Mouse (Mus musculus) stomach, embryonic 14.5 days (tissue): ENCODE measurements around the gene Adam22. TPM values are rescaled to one million over a fixed set of nuclear protein-coding genes. Genes with fewer than 3 reads are reported as not detected.

Experiments used
- ATAC-seq: fragments of 200-750 bp; cut with Nextera tagmentation; 2 replicates; pipeline ENCODE4 v1.8.0; 2017; ENCODE audit warnings: low read depth, moderate TSS enrichment; ENCODE audit not compliant: insufficient number of reproducible peaks, insufficient read depth, low FRiP score
- H3K27ac ChIP-seq: fragments of 300-500 bp; sonication (generic); 2 replicates; pipeline ENCODE4 v1.5.1; 2014; ENCODE audit warnings: mild to moderate bottlenecking, low read length, moderate library complexity, mixed read lengths
- H3K27me3 ChIP-seq: fragments of 300-500 bp; sonication (generic); 2 replicates; pipeline ENCODE4 v1.6.1; 2014; ENCODE audit warnings: low read length, control low read depth, mixed read lengths; ENCODE audit not compliant: control insufficient read depth, insufficient read depth
- H3K36me3 ChIP-seq: fragments of 300-500 bp; sonication (generic); 2 replicates; pipeline ENCODE4 v1.6.1; 2014; ENCODE audit warnings: mild to moderate bottlenecking, control low read depth, low read length, moderate library complexity, mixed read lengths; ENCODE audit not compliant: control insufficient read depth, insufficient read depth
- H3K4me1 ChIP-seq: fragments of 300-500 bp; sonication (generic); 2 replicates; pipeline ENCODE4 v1.6.1; 2014; ENCODE audit warnings: low read length, control low read depth, mixed read lengths; ENCODE audit not compliant: control insufficient read depth, insufficient read depth
- H3K4me2 ChIP-seq: fragments of 300-500 bp; sonication (generic); replicated peaks from 2 replicates; pipeline ENCODE4 v1.6.1; 2014; ENCODE audit warnings: low read depth, low read length, control low read depth
- H3K4me3 ChIP-seq: fragments of 300-500 bp; sonication (generic); 2 replicates; pipeline ENCODE4 v1.5.1; 2014; ENCODE audit warnings: low read depth, low read length, control low read depth
- H3K9ac ChIP-seq: fragments of 300-500 bp; sonication (generic); replicated peaks from 2 replicates; pipeline ENCODE4 v1.6.1; 2014; ENCODE audit warnings: low read depth, mild to moderate bottlenecking, control low read depth, low read length, moderate library complexity, mixed read lengths
- H3K9me3 ChIP-seq: fragments of 300-500 bp; sonication (generic); 2 replicates; pipeline ENCODE4 v1.6.1; 2016; ENCODE audit warnings: low read depth, low read length, control low read depth; ENCODE audit not compliant: control insufficient read depth
- WGBS: fragments of 180-500 bp; shearing (Covaris S2); extraction: QIAGEN DNeasy Blood & Tissue Kit; methylation state at CpG from one replicate; pipeline ENCODE4 v1.1.7; 2014; 5-methylcytosine and 5-hydroxymethylcytosine counted together
- polyA plus RNA-seq: library from polyadenylated mRNA; unstranded; fragments of >200 nt; fragmentation: Nextera tagmentation; extraction: Ambion mirVana; gene quantifications from 2 replicates; pipeline ENCODE4 v1.2.1, GENCODE M21; 2014

Adam22 gene
- polyA plus RNA-seq, 1 experiment from 2014 or later: 13.4 TPM

DNA sequence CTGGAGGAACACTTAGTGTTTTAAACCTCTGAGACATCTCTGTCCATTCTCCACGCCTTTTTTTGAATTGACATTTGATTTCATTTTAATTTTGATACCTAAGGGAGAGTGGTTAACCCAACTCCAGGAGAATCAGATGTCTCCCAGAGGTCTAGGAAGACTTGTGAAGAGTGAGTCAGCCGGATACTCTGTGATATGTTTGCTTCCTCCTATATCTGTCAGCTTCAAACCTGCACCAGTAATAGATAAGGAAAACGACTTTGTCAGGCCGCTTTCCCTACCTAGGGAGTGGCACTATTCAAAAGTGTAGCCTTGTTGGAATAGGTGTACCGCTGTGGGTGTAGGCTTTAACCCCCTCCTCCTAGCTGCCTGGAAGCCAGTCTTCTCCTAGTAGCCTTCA is 821 bp upstream of the Adam22 start:
- no peak overlapping the region for H3K9ac ChIP-seq
- no peaks in the 10 kb centered on the region for H3K9me3 ChIP-seq
- no peaks in the 10 kb centered on the region for H3K27me3 ChIP-seq
- no peak overlapping the region for H3K4me3 ChIP-seq
- 72% methylated on average over 5 of the region's 5 CpGs for WGBS
- H3K27ac ChIP-seq: no peak overlapping the region
- no peak for ATAC-seq
- H3K4me1 ChIP-seq: no peaks in the 10 kb centered on the region; the same call in 1 of the 2 replicates
- H3K4me2 ChIP-seq: no peak overlapping the region
- no peaks in the 10 kb centered on the region for H3K36me3 ChIP-seq

DNA sequence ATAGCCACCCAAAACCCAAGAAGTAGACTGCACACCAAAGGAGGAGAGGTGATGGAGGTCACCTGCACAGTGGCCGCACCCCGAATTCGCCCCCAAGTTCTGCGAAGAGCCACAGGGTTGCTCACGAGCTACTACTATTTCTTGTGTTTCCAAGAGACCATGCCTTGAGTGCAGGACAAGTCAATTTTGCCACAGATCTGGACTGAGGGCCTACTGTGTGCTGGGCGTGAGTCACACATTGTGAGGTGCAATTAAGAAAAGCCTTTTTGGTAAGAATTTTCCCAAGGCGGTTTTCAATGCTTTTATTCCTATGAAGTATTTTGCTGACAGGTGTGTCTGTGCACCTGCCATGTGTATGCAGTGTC is 350 bp upstream of the Adam22 start:
- H3K9me3 ChIP-seq: no peaks in the 10 kb centered on the region
- H3K9ac ChIP-seq: no peak overlapping the region
- 0 out of 2 replicates have a peak, but pooled peaks have one; percentile 5 for ATAC-seq
- H3K36me3 ChIP-seq: no peaks in the 10 kb centered on the region
- no peaks in the 10 kb centered on the region for H3K27me3 ChIP-seq
- no peak overlapping the region for H3K27ac ChIP-seq
- peak overlapping the region; percentile 92 for H3K4me2 ChIP-seq
- no peaks in the 10 kb centered on the region; the same call in 1 of the 2 replicates for H3K4me1 ChIP-seq
- H3K4me3 ChIP-seq: peak overlapping the region; percentile 65
- 43% methylated on average over 7 of the region's 7 CpGs for WGBS

DNA sequence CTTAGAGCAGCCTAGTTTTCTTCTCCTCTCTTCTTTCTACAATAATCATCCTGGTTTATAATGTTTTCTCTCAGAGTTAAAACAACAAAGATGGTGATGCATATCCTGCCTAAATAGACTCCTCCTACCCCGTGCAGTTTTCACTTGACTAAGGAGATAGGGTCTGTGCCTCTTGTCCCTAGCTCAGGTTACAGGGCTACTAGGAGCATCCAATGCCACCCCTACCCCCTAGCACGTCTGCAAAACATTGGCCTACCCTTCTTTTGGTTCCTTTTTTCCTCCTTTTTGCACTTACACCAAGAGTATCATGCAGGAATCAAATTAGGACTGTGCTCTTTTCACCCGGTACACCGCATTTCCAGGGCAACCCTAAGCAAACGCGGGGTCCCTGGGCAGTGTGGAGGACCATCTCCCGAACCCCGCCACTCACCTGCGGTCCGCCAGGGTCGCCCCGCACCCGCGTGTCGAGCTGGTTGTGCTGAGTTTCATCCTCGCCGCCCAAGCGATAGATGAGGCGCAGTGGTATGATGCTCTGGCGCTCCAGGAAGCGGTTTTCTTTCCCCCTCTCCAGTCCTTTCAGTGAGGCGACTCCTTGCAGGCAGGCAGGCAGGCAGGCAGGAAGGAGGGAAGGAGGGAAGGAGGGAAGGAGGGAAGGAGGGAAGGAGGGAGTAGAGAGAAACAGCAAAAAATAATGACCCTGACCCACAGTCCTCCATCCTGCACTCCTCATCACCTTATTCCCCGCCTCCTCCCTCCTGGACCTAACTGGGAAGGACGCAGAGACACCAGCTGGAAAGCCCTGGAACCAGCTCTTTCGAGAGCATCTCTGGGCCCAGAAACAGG is 968 bp downstream of the Adam22 start:
- ATAC-seq: peak; percentile 5; the same call in 1 of the 2 replicates
- Histone ChIP-seq H3K4me1 (no peaks in the 10 kb centered on the region; the same call in 1 of the 2 replicates), H3K4me2 (peak overlapping the region; percentile 92), H3K36me3 (no peaks in the 10 kb centered on the region), H3K27ac (no peak overlapping the region), H3K27me3 (no peaks in the 10 kb centered on the region), H3K9ac (peak overlapping the region; percentile 57; the same call in 1 of the 2 replicates), H3K4me3 (peak overlapping the region; percentile 65), H3K9me3 (no peaks in the 10 kb centered on the region)
- 3% methylated on average over 25 of the region's 25 CpGs for WGBS

DNA sequence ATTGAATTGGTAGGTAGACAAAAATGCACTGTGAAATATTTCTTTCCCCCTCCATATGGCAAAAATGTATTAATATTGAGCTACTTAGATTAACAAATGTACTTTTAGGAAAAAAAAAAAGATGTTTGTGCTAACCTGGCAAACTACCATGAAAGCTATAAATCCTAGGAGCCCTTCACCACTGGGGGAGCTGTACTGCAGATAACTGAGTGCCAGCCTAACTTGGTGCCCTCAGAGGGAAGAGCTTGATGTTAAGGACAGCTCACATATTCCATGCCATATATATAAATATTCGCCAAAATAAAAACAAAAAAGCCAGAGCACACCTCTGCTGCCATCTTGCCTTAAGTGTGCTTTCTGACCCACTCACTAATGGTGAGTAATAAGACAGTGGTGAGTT is 5.6 kb downstream of the Adam22 start:
- no peak for ATAC-seq
- Histone ChIP-seq H3K4me1 (no peaks in the 10 kb centered on the region; the same call in 1 of the 2 replicates), H3K27ac (no peak overlapping the region), H3K36me3 (no peaks in the 10 kb centered on the region), H3K9me3 (no peaks in the 10 kb centered on the region), H3K4me3 (no peak overlapping the region), H3K4me2 (no peak overlapping the region), H3K9ac (no peak overlapping the region), H3K27me3 (no peaks in the 10 kb centered on the region)
- WGBS: 49% methylated on average over 1 of the region's 1 CpGs

DNA sequence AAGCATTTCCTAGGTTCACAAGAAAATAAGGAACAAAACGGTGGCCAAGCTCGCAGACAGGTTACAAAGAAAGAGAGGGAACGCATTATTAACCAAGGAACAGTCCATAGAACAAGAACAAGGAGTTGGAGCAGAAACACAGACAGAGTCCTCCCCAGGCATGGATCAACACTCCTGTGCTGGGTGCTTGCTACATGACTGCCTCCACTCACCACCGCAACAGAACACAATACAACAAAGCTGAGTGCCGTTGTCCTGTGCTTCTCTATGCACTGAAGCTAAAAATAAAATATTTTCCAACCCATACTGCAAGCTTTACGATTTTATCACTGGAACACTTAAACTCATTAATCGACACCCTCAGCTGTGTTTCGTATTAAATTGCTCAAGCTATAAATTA is 10.3 kb downstream of the Adam22 start:
- H3K9ac ChIP-seq: no peak overlapping the region
- no peaks in the 10 kb centered on the region for H3K36me3 ChIP-seq
- H3K27me3 ChIP-seq: no peaks in the 10 kb centered on the region
- 74% methylated on average over 8 of the region's 8 CpGs for WGBS
- 0 out of 2 replicates have a peak, but pooled peaks cover 4% of the 10 kb centered on the region for H3K4me1 ChIP-seq
- H3K9me3 ChIP-seq: no peaks in the 10 kb centered on the region
- H3K4me3 ChIP-seq: no peak overlapping the region
- ATAC-seq: no peak
- no peak overlapping the region for H3K27ac ChIP-seq
- H3K4me2 ChIP-seq: no peak overlapping the region

DNA sequence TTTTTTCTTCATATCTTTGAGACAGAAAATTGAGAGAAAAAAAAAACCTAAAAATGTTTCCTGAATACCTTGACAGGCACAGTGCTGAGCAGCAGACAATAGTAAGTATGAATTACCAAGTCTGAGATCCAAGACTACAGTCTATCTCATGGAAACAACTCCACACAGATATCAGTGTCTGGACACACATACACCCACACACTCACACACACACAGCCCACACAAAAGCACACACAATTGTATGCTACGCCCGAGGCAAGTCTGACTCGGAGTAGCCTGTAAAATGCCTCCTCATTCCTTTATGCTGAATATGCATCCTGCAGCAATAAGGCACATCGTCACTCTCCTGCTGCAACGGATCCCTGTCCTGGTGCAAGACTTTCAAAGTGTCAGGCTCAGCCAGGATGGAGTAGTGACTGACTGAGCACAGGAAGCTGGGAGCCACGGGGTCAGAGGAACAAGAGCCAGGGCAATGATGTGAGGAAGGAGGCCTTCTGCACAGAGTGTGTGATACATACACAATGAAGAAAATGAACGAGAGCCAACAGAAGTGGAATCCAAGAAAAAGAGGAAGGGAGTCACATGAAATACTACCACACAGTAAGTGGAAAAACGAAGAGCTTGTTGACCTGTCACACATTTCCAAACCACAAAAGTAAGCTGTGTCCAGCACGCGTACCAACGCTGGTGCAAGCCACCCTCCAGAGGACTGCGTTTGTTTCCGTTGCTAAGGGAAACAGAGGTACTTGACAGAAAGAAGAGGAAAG is 10.9 kb downstream of the Adam22 start:
- H3K9me3 ChIP-seq: no peaks in the 10 kb centered on the region
- 41% methylated on average over 13 of the region's 13 CpGs for whole genome bisulfite sequencing
- no peak; the same call in 1 of the 2 replicates for ATAC-seq
- H3K4me1 ChIP-seq: 0 out of 2 replicates have a peak, but pooled peaks cover 4% of the 10 kb centered on the region
- H3K36me3 ChIP-seq: no peaks in the 10 kb centered on the region
- H3K27me3 ChIP-seq: no peaks in the 10 kb centered on the region
- H3K4me2 ChIP-seq: no peak overlapping the region
- no peak overlapping the region for H3K27ac ChIP-seq
- no peak overlapping the region for H3K9ac ChIP-seq
- no peak overlapping the region for H3K4me3 ChIP-seq

DNA sequence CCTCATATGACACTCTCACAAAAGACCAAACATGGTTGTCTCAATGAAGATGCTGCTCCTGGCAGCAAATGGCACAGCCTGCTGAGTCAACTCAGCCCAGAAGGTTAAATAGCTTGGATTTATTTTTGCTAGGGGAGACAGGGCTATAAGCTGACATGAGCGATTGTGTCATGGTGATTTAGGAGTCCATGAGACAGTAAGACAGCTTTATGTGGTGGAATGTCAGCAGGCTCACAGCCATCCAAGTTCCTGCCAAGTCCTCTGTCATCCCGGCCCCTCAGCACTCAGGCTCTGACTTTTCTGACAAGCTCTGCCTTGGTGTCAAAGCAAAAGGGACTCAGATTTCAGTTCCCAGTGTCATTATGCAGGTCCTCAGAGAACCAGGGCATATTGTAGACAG is 11.6 kb downstream of the Adam22 start:
- no peaks in the 10 kb centered on the region for H3K9me3 ChIP-seq
- ATAC-seq: no peak
- no peak overlapping the region for H3K4me2 ChIP-seq
- H3K27me3 ChIP-seq: no peaks in the 10 kb centered on the region
- no peak overlapping the region for H3K9ac ChIP-seq
- H3K27ac ChIP-seq: no peak overlapping the region
- WGBS: 37% methylated on average over 2 of the region's 2 CpGs
- H3K4me1 ChIP-seq: 0 out of 2 replicates have a peak, but pooled peaks cover 4% of the 10 kb centered on the region
- no peak overlapping the region for H3K4me3 ChIP-seq
- H3K36me3 ChIP-seq: no peaks in the 10 kb centered on the region

DNA sequence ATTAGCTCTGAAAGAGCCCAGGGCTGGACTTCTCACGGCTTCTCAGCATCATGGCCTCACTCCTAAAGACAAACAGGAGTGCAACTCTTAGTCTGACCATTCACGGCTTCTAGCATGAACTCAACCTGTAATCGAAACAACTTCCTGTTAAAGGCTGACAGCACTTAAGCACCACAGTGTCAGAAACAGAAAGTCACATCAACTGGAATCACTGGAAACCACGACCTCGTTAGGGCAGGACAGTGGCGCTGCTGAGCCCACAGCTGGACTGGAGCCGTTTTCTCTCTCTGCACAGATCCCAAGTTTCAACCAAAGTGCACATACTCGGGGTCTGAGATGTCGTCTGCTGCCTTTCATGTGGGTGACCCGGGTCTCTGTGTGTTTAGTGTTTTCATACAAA is 18.4 kb downstream of the Adam22 start:
- Histone ChIP-seq H3K9me3 (no peaks in the 10 kb centered on the region), H3K9ac (no peak overlapping the region), H3K36me3 (no peaks in the 10 kb centered on the region), H3K4me2 (no peak overlapping the region), H3K4me1 (no peaks in the 10 kb centered on the region), H3K4me3 (no peak overlapping the region), H3K27me3 (no peaks in the 10 kb centered on the region), H3K27ac (no peak overlapping the region)
- ATAC-seq: no peak
- WGBS: 56% methylated on average over 10 of the region's 10 CpGs
